Mouse (Mus musculus) liver, embryonic 14.5 days (tissue): Measurements from ENCODE around the gene Armcx3.
A peak's percentile ranks its signal among the peaks of the same experiment; 100 is the strongest.

Experiments
- CTCF ChIP-seq: IDR thresholded peaks from 2 replicates; pipeline ENCODE4 v1.5.1; 2016; ENCODE audit warnings: antibody characterized with exemption, low read depth, control low read depth
- EP300 ChIP-seq: IDR thresholded peaks from 2 replicates; pipeline ENCODE4 v1.6.1; 2016; ENCODE audit warnings: antibody characterized with exemption, low read depth

GRCm38 (mm10) chrX:134746459-134746858 is 9.9 kb upstream of the Armcx3 start:
- TF ChIP-seq CTCF = peak; percentile 73
- no peak for TF ChIP-seq EP300
